Comparison of ENCODE assay signal across 22 mouse cellular contexts in the genomic region with DNA sequence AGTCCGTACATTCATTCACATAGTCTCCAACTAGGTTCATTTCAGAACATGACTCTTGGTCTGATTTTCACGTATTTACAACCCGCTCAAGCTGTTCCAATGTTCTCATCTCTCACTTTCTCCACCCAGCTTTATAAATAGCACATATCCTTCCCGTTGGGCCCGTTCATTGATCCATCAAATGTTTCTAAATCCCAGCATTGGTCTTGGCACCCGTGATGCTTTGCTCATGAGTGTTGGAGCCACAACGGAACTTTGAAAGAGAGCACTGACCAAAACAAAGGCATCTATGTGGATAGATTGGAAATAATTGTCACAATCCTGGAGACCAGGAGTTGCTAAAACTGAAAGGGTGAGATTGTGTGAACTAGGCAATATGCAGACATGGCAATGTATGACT.
"Had no signal": no experiment of that assay in that cellular context is flagged by ENCODE, and none has a peak within 500 bp of the region (broad histone marks: within the 10 kb centered on the region; RNA-seq: fewer than 3 reads in every experiment).

No protein-coding gene starts in this region.

- H3K9me3 ChIP-seq: forebrain, embryonic 15.5 days; heart, embryonic 10.5 days; hindbrain, embryonic 13.5 days; hindbrain, embryonic 15.5 days; kidney, embryonic 15.5 days; limb, embryonic 13.5 days; limb, embryonic 15.5 days; liver, embryonic 12.5 days had no signal

- H3K4me3 ChIP-seq: forebrain, embryonic 15.5 days; heart, embryonic 10.5 days; hindbrain, embryonic 13.5 days; hindbrain, embryonic 15.5 days; kidney, embryonic 15.5 days; limb, embryonic 13.5 days; limb, embryonic 15.5 days; liver, embryonic 12.5 days had no signal

- ATAC-seq: forebrain, embryonic 15.5 days; forebrain, postnatal 0 days; hindbrain, postnatal 0 days; intestine, embryonic 16.5 days; liver, embryonic 12.5 days had no signal

- DNase-seq: forebrain, postnatal 0 days; gastrocnemius, postnatal 25 days; kidney, adult 11 months; kidney, adult 2 months; kidney, adult 9 months; kidney, postnatal 14 days; kidney, postnatal 36 days; layer of hippocampus, adult 9-11 months; layer of hippocampus, postnatal 36 days; left cerebral cortex, postnatal 4 days had no signal

- H3K27me3 ChIP-seq: forebrain, embryonic 15.5 days; hindbrain, embryonic 13.5 days; hindbrain, embryonic 15.5 days; kidney, embryonic 15.5 days; limb, embryonic 13.5 days; limb, embryonic 15.5 days; liver, embryonic 12.5 days had no signal

- H3K4me1 ChIP-seq: hindbrain, embryonic 15.5 days; liver, embryonic 12.5 days had no signal

- H3K27ac ChIP-seq: forebrain, embryonic 15.5 days; heart, embryonic 10.5 days; hindbrain, embryonic 13.5 days; hindbrain, embryonic 15.5 days; hindbrain, postnatal 0 days; kidney, embryonic 15.5 days; kidney, postnatal 0 days; limb, embryonic 13.5 days; limb, embryonic 15.5 days; liver, embryonic 12.5 days; liver, embryonic 14.5 days had no signal

- H3K4me2 ChIP-seq: forebrain, embryonic 15.5 days; hindbrain, embryonic 13.5 days; hindbrain, embryonic 15.5 days; kidney, embryonic 15.5 days; limb, embryonic 13.5 days; limb, embryonic 15.5 days; liver, embryonic 12.5 days had no signal

- H3K36me3 ChIP-seq: forebrain, embryonic 15.5 days; heart, embryonic 10.5 days; hindbrain, embryonic 13.5 days; hindbrain, embryonic 15.5 days; kidney, embryonic 15.5 days; limb, embryonic 13.5 days; limb, embryonic 15.5 days; liver, embryonic 12.5 days had no signal

- H3K9ac ChIP-seq: forebrain, embryonic 15.5 days; forebrain, postnatal 0 days; hindbrain, embryonic 13.5 days; hindbrain, embryonic 15.5 days; kidney, embryonic 15.5 days; limb, embryonic 13.5 days; limb, embryonic 15.5 days; liver, embryonic 12.5 days; liver, embryonic 14.5 days had no signal
